Mouse (Mus musculus) heart, embryonic 13.5 days (tissue): ENCODE results near the gene Myo5c. TPM values are rescaled to one million over a fixed set of nuclear protein-coding genes. Genes with fewer than 3 reads are reported as not detected.

Source experiments
- ATAC-seq: fragments of 200-750 bp; cut with Nextera tagmentation; 2 replicates; pipeline ENCODE4 v1.8.0; 2017; ENCODE audit warnings: moderate TSS enrichment; ENCODE audit not compliant: insufficient number of reproducible peaks, low FRiP score, low TSS enrichment; ENCODE audit errors: extremely low read depth
- H3K27ac ChIP-seq: fragments of 300-500 bp; sonication (generic); replicated peaks from 2 replicates; pipeline ENCODE4 v1.5.1; 2015; ENCODE audit warnings: moderate library complexity, mild to moderate bottlenecking, inconsistent platforms
- H3K27me3 ChIP-seq: fragments of 300-500 bp; sonication (generic); replicated peaks from 2 replicates; pipeline ENCODE4 v1.6.1; 2015; ENCODE audit warnings: mild to moderate bottlenecking, inconsistent platforms
- H3K36me3 ChIP-seq: fragments of 300-500 bp; sonication (generic); 2 replicates; pipeline ENCODE4 v1.6.1; 2015; ENCODE audit warnings: mild to moderate bottlenecking, inconsistent platforms
- H3K4me1 ChIP-seq: fragments of 300-500 bp; sonication (generic); 2 replicates; pipeline ENCODE4 v1.6.1; 2015; ENCODE audit warnings: inconsistent platforms
- H3K4me2 ChIP-seq: fragments of 300-500 bp; sonication (generic); 2 replicates; pipeline ENCODE4 v1.6.1; 2015; ENCODE audit warnings: inconsistent platforms, mild to moderate bottlenecking, moderate library complexity
- H3K4me3 ChIP-seq: fragments of 300-500 bp; sonication (generic); 2 replicates; pipeline ENCODE4 v1.5.1; 2015; ENCODE audit warnings: moderate library complexity, mild to moderate bottlenecking, inconsistent platforms
- H3K9ac ChIP-seq: fragments of 300-500 bp; sonication (generic); 2 replicates; pipeline ENCODE4 v1.6.1; 2015; ENCODE audit warnings: inconsistent platforms, mild to moderate bottlenecking, moderate library complexity
- H3K9me3 ChIP-seq: fragments of 300-500 bp; sonication (generic); 2 replicates; pipeline ENCODE4 v1.6.1; 2016; ENCODE audit warnings: inconsistent platforms
- WGBS: fragments of 180-500 bp; shearing (Covaris S2); methylation state at CpG from one replicate; pipeline ENCODE4 v1.1.7; 2015; ENCODE audit warnings: mixed read lengths; 5-methylcytosine and 5-hydroxymethylcytosine counted together
- polyA plus RNA-seq: library from polyadenylated mRNA; unstranded; fragments of >200 nt; fragmentation: Nextera tagmentation; extraction: Ambion mirVana; gene quantifications from 2 replicates; pipeline ENCODE4 v1.2.1, GENCODE M21; 2015

The Myo5c gene
- polyA plus RNA-seq, 1 experiment from 2014 or later: 2.1 TPM

GRCm38 (mm10) chr9:75221420-75222287, 10.2 kb upstream of the Myo5c start:
- 45% methylated on average over 10 of the region's 10 CpGs for WGBS
- Histone ChIP-seq H3K36me3 (peaks cover 21% of the 10 kb centered on the region), H3K4me2 (no peak overlapping the region), H3K27me3 (no peaks in the 10 kb centered on the region), H3K9me3 (no peaks in the 10 kb centered on the region), H3K9ac (no peak overlapping the region), H3K4me3 (no peak overlapping the region), H3K27ac (no peak overlapping the region), H3K4me1 (peaks cover 9% of the 10 kb centered on the region)
- no peak for ATAC-seq

DNA sequence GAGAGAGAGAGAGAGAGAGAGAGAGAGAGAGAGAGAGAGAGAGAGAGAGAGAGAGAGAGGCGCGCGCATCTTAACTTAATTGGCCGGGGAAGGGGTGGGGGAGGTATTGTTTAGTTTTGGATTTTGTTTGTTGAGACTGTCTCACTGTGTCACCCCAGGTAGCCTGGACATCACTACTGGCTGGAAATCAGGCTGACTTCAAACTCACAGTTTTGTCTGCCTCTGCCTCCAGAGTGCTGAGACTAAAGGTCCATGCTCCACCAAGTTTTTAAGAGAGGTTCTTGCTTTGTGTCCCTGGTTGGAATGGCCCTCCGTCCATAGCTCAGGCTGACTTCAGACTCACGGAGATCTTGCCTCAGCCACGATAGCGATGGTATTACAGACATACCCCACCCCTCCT, 1.0 kb downstream of the Myo5c start:
- H3K27me3 ChIP-seq: peaks cover 33% of the 10 kb centered on the region
- H3K9ac ChIP-seq: no peak overlapping the region
- no peaks in the 10 kb centered on the region for H3K36me3 ChIP-seq
- 34% methylated on average over 8 of the region's 8 CpGs for WGBS
- H3K4me1 ChIP-seq: peaks cover 28% of the 10 kb centered on the region
- no peak overlapping the region for H3K4me2 ChIP-seq
- no peak for ATAC-seq
- H3K9me3 ChIP-seq: no peaks in the 10 kb centered on the region
- no peak overlapping the region for H3K4me3 ChIP-seq
- no peak overlapping the region for H3K27ac ChIP-seq

DNA sequence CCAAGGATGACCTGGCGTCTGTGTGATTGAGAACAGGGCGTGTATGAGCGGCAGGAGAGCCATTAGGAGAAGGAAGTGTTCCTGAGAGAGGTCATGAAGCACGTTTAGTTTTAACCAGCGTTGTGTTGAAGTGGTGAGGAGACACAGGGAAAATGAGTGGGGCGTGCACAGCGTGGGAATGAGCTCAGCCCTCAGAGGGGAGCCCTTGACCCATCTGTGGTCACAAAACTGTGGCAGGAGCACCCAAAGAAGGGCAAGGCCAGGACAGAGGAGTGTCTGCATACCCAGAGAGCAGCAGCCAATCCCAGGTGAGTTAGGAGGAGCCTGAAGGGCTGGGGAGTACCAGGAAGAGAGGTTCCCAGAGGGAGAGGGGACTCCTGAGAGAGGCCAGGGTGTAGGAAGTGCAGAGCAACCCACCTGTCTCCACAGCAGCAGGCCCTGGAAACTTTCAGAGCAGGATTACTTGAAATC, 2.5 kb downstream of the Myo5c start:
- H3K4me1 ChIP-seq: peaks cover 28% of the 10 kb centered on the region
- 29% methylated on average over 7 of the region's 7 CpGs for WGBS
- H3K27ac ChIP-seq: no peak overlapping the region
- H3K4me2 ChIP-seq: no peak overlapping the region
- peaks cover 33% of the 10 kb centered on the region for H3K27me3 ChIP-seq
- no peaks in the 10 kb centered on the region for H3K9me3 ChIP-seq
- no peak overlapping the region for H3K4me3 ChIP-seq
- no peak overlapping the region; the same call in 1 of the 2 replicates for H3K9ac ChIP-seq
- H3K36me3 ChIP-seq: no peaks in the 10 kb centered on the region
- ATAC-seq: no peak

GRCm38 (mm10) chr9:75234983-75235627, 3.3 kb downstream of the Myo5c start:
- Histone ChIP-seq H3K9me3 (no peaks in the 10 kb centered on the region), H3K4me1 (peaks cover 28% of the 10 kb centered on the region), H3K27ac (peak overlapping the region; percentile 59; the same call in 1 of the 2 replicates), H3K9ac (peak overlapping the region; percentile 41; the same call in 1 of the 2 replicates), H3K4me3 (no peak overlapping the region), H3K36me3 (no peaks in the 10 kb centered on the region), H3K27me3 (peaks cover 33% of the 10 kb centered on the region), H3K4me2 (no peak overlapping the region)
- ATAC-seq: no peak
- 53% methylated on average over 12 of the region's 12 CpGs for WGBS

GRCm38 (mm10) chr9:75235696-75236095, 3.9 kb downstream of the Myo5c start:
- 33% methylated on average over 2 of the region's 2 CpGs for WGBS
- no peak for ATAC-seq
- Histone ChIP-seq H3K4me1 (peaks cover 28% of the 10 kb centered on the region), H3K27ac (no peak overlapping the region), H3K4me3 (no peak overlapping the region), H3K27me3 (peaks cover 30% of the 10 kb centered on the region), H3K9me3 (no peaks in the 10 kb centered on the region), H3K36me3 (no peaks in the 10 kb centered on the region), H3K4me2 (no peak overlapping the region), H3K9ac (no peak overlapping the region)

DNA sequence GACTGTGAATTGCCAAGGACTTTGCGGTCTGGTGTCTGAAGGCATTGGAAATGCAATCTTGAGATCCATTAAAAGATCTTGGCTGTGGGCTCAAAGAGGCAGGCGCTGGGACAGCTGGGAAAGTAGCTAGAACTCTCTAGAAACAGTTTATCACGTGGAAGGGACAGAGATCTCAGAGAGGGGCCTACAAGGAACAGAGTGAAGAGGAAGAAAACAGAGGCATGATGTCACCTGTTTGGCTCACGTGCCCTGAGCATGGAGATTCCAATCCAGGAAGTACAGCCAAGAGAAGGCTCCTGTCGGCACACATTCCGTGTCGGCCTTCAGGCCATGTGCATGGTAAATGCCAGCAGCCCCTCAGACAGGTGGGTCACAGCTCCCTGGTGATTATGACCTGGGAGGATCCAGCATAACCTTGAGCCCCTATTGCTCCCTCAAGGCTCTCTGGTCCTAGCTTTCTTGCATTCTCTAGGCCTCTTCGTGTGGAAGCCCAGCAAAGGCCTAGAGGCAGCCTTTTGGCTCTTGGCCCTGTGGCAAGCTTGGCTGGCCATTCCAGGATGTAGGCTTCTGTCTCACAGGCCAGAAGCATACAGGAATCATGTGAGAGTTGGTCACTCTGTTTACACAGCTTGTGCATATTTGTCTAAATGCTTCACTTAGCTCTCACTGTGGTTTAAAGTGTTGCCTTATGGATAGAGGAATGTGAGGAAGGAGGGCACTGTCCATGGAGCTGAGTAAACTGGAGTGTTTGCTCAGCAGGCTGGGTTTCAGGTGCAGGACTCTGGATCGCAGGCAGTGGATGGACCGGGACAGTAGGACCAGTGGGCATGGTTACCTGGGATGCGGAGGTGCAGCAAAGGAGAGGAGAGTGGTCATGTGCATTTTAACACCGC, 4.8 kb downstream of the Myo5c start:
- ATAC-seq: no peak
- Histone ChIP-seq H3K4me1 (peaks cover 26% of the 10 kb centered on the region), H3K4me2 (no peak overlapping the region), H3K9ac (no peak overlapping the region), H3K27ac (no peak overlapping the region), H3K9me3 (no peaks in the 10 kb centered on the region), H3K27me3 (peaks cover 21% of the 10 kb centered on the region), H3K4me3 (no peak overlapping the region), H3K36me3 (no peaks in the 10 kb centered on the region)
- WGBS: 77% methylated on average over 12 of the region's 12 CpGs

DNA sequence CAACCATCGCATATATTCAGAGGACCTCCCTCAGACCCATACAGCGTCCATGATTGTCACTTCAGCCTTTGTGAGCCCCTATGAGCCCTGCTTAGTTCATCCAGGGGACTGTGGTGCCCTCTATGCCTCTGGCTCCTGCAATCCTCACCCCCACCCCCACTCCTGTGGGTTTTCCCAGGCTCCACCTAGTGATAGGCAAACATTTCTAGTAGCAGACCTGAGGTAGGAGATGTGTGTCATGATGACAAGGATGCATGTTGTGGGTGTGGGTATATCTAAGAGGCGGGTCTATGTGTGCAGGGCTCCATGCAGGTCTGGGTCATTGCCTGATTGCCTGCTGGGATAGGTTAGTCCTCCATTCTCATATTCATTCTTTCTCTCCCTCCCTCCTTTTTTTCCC, 6.4 kb downstream of the Myo5c start:
- Histone ChIP-seq H3K9ac (no peak overlapping the region), H3K9me3 (no peaks in the 10 kb centered on the region), H3K36me3 (no peaks in the 10 kb centered on the region), H3K4me3 (no peak overlapping the region), H3K27ac (no peak overlapping the region), H3K27me3 (peaks cover 8% of the 10 kb centered on the region), H3K4me1 (peaks cover 17% of the 10 kb centered on the region), H3K4me2 (no peak overlapping the region)
- WGBS: 71% methylated on average over 3 of the region's 3 CpGs
- ATAC-seq: no peak

DNA sequence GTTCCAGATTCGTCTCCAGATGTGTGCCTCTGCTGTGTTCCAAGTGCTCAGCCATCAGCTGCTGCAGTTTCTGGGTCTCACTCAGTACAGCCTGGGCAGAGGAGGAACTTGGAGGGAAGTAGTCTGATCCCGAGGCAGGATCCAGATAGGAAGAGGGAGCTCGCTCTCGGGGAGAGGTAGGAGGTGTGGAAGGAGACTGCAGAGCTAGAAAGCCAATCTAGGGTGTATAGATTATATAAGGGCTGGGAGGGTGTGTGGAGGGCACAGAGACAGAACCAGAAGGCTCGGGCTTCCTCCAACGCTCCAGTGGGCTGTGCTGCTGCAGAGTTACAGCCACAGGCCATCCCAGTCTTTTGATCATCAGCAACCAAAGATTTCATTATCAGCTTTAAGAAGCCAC, 11.2 kb downstream of the Myo5c start:
- no peak overlapping the region for H3K4me2 ChIP-seq
- H3K27me3 ChIP-seq: no peaks in the 10 kb centered on the region
- H3K9me3 ChIP-seq: no peaks in the 10 kb centered on the region
- 60% methylated on average over 6 of the region's 6 CpGs for WGBS
- ATAC-seq: no peak
- no peaks in the 10 kb centered on the region for H3K36me3 ChIP-seq
- peaks cover 6% of the 10 kb centered on the region; the same call in 1 of the 2 replicates for H3K4me1 ChIP-seq
- H3K9ac ChIP-seq: no peak overlapping the region
- no peak overlapping the region for H3K4me3 ChIP-seq
- H3K27ac ChIP-seq: no peak overlapping the region

- no peaks in the 10 kb centered on the region for H3K9me3 ChIP-seq
- no peaks in the 10 kb centered on the region for H3K27me3 ChIP-seq
- no peak for ATAC-seq
- H3K4me3 ChIP-seq: no peak overlapping the region
- WGBS: 15% methylated on average over 5 of the region's 5 CpGs
- no peak overlapping the region for H3K4me2 ChIP-seq
- no peak overlapping the region for H3K9ac ChIP-seq
- peaks cover 6% of the 10 kb centered on the region; the same call in 1 of the 2 replicates for H3K4me1 ChIP-seq
- H3K36me3 ChIP-seq: no peaks in the 10 kb centered on the region
- H3K27ac ChIP-seq: no peak overlapping the region
Measured at GRCm38 (mm10) chr9:75243730-75244406, 12.0 kb downstream of the Myo5c start.

DNA sequence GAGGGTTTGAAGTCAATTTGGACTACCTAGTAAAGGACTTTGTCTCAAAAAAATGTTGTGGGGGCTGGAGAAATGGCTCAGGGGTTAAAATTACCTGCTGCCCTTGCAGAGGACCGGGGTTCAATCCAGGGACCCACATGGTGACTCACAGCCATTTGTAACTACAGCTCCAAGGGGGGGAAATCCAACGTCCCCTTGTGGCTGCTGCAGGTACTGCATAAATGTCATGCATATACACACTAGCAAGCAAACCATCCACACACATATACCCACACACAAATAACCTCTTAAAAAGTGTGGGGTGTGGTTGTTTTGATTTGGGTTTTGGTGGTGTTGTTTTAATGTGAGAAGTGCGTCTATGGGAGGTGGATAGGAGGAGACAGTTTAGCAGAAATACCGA, 12.7 kb downstream of the Myo5c start:
- no peak for ATAC-seq
- H3K4me2 ChIP-seq: no peak overlapping the region
- no peak overlapping the region for H3K27ac ChIP-seq
- WGBS: 73% methylated on average over 4 of the region's 4 CpGs
- peaks cover 6% of the 10 kb centered on the region; the same call in 1 of the 2 replicates for H3K4me1 ChIP-seq
- H3K36me3 ChIP-seq: no peaks in the 10 kb centered on the region
- no peaks in the 10 kb centered on the region for H3K9me3 ChIP-seq
- H3K4me3 ChIP-seq: no peak overlapping the region
- no peaks in the 10 kb centered on the region for H3K27me3 ChIP-seq
- no peak overlapping the region for H3K9ac ChIP-seq
